Mouse (Mus musculus): ENCODE measurements around the gene Milr1.
"Not testable (repeated sequence)": the region's sequence is repeated elsewhere in the genome, so short reads cannot be mapped to it uniquely, and the experiment has no call there.

The Milr1 gene

GRCm38 (mm10) chr11:106730714-106731113, 20.3 kb upstream of the Milr1 start:
- in situ Hi-C loops (cut with MboI, MseI), result no loop called here

GRCm38 (mm10) chr11:106736614-106737013, 14.4 kb upstream of the Milr1 start:
- in situ Hi-C loops (cut with MboI, MseI), result no loop called here

DNA sequence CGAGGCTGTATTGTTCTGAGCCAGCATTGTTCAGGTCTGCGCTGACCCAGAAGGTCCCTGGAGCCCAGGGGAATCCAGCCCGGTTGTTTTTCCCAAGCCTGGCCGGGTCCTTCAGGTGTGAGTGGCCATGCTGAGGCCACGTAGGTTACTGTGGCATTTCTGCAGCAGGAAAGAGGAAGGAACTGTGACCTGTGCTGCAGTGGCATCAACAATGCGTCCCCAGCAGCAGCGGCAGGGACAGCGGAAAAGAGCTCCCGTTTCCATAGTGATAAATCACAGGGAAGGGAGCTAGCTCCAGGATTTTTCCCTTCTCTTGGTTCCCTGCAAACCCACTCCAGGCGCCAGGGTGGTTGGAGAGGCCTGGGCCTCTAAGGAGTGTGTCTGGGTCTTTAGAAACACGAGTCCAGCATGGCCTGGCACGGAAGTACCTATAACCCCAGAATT, 13.8 kb upstream of the Milr1 start:
- in situ Hi-C loops (cut with MboI, MseI), result no loop called here

GRCm38 (mm10) chr11:106739116-106739515, 11.9 kb upstream of the Milr1 start:
- in situ Hi-C loops (cut with MboI, MseI), result no loop called here

DNA sequence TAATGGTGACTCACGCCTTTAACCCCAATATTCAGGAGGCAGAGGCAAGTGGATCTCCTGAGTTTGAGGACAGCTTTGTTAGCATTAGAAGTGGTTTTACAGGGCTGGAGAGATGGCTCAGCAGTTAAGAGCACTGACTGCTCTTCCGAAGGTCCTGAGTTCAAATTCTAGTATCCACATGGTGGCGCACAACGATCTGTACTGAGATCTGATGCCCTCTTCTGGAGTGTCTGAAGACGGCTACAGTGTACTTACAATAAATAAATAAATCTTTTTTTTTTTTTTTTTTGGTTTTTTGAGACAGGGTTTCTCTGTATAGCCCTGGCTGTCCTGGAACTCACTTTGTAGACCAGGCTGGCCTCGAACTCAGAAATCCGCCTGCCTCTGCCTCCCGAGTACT, 10.3 kb upstream of the Milr1 start:
- in situ Hi-C loops (cut with MboI, MseI), result loop anchor here (5.0 kb wide), 1 partner anchor 93 kb away; no protein-coding TSS in a partner anchor

DNA sequence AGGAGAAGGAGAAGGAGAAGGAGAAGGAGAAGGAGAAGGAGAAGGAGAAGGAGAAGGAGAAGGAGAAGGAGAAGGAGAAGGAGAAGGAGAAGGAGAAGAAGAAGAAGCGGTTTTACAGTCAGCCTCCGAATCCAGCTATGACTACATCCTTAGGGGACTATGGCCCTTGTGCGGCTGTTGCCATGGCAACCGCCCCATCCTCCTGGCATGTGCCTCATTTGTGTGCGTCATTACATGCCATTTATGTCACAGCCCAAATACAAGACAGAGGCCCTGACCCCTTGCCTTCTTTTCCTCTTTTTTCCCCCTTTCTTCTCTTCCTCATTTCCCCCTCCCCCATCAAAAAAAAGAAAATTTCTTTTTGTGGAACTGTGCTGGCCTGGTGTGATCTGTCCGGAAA, 9.8 kb upstream of the Milr1 start:
- in situ Hi-C loops (cut with MboI, MseI), result loop anchor here (5.0 kb wide), 1 partner anchor 94 kb away; no protein-coding TSS in a partner anchor

DNA sequence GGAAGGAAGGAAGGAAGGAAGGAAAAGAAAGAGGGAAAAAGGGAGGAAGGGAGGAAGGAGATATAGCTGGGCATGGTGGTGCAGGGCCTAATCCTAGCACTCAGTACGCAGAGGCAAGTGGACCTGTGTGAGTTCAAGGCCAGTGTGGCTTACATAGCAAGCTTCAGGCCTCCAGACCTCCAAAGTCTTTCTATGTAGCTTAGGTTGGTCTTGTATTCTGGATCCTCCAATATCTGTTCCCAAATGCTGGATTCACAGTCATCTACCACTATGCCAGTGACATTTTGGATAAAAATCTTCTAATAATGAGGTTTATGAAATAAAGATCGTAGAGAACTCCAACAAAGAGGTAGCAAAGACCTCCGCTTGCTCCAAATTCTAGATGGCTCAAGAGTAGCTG, 9.2 kb upstream of the Milr1 start:
- in situ Hi-C loops (cut with MboI, MseI), result loop anchor here (5.0 kb wide), 1 partner anchor 95 kb away; no protein-coding TSS in a partner anchor

- in situ Hi-C loops (cut with MboI, MseI), result loop anchor here (5.0 kb wide), 1 partner anchor 95 kb away; no protein-coding TSS in a partner anchor
Observed at GRCm38 (mm10) chr11:106742388-106742841, 8.6 kb upstream of the Milr1 start.

DNA sequence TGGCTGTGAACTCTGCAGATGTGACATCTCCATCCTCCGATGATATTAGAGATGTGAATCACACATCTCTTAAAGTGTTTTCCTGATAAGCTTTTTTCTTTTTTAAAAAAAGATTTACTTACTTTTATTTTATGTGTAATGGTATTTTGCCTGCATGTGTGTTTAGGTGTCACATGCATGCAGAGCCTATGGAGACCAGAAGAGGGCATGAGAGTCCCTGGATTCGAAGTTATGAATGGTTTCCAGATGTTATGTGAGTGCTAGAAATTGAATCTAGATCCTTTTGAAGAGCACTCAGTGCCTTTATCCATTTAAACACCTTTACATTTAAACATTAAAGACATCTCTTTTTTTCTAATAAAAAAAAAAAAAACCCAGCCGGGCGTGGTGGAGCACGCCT, 6.1 kb upstream of the Milr1 start:
- in situ Hi-C loops (cut with MboI, MseI), result loop anchor here (5.0 kb wide), 1 partner anchor 98 kb away; no protein-coding TSS in a partner anchor

- in situ Hi-C loops (cut with MboI, MseI), result not testable (repeated sequence)
Observed at GRCm38 (mm10) chr11:106749557-106750120, 1.4 kb upstream of the Milr1 start.

GRCm38 (mm10) chr11:106750121-106750751, 790 bp upstream of the Milr1 start, which contains the start of gene Pecam1:
TSS of gene Pecam1 (minus strand) at chr11:106750628.
- in situ Hi-C loops (cut with MboI, MseI), result no loop called here

- in situ Hi-C loops (cut with MboI, MseI), result no loop called here
Observed at GRCm38 (mm10) chr11:106752103-106752502, 1.1 kb downstream of the Milr1 start.

DNA sequence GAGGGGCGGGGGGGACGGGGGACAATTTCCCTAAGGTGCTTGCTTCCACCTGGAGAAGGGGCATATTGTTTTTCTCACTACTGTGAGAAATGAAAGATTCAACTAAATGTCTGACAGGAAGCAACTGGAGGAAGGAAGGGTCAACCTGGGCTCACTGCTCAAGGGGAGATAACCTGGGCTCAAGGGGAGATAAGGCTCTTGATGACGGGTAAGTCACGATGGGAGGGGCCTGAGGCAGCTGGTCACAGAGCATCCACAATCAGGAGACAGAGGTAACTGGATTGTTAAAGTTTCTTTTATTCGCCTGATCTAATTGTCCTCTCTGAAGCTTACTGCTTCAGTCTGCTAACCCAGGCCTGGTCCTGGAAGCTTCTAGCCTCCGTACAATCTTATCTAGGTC, 2.3 kb downstream of the Milr1 start:
- in situ Hi-C loops (cut with MboI, MseI), result no loop called here

DNA sequence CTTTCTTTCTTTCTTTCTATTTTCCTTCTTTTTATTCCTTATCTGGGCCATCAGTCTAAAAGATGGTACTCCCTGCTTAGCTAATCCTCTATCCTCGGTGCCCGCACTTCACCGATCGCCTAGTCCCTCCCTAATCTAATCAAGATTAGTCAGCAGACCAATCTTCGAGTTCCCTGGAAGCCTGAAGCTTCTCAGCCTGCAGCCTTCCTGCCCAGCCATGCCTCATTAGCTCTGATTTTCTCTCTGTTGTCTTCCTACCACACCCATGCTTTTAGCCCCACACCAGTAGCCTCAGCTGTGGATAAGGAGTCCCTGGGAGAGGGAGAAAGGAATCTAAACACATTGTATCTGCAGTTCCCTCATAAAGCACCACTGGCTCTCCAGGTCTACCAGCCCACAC, 4.6 kb downstream of the Milr1 start:
- in situ Hi-C loops (cut with MboI, MseI), result no loop called here

DNA sequence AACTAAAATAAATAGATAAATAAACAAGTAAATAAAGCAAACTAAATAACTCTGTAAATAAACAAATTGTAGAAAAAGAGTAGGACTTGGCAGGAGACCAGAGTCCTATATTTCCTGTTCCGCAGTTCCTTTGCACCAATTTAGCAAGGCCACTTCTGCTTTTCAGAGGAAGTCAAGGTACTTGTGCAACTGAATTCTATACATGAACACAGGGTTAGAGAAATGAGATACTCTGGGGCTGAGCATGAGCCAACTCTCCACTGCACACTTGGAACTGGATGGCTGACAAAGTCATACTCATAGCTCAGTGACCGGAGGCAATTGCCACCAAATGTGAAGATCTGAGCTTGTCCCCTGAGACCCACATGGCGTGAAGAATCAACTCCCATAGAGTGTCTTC, 8.0 kb downstream of the Milr1 start:
- in situ Hi-C loops (cut with MboI, MseI), result no loop called here

DNA sequence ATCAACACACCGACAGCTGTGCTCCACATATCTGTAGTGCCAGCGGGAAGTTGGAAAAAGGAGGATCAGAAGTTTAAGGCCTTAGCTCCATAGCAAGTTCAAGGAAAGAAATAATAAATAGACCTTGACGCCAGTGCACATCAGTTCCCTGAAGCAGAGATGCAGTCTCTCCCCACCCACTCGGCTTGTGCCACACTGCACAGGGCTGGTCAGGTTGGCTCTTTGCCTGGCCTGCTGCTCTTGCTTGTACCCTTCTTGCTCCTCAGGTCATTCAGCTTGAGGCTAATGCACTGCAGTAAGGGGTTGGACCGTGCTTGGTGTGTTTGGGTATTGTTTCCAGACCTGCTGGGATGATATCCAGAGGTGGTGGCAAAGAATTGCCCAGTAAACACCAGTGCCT, 9.5 kb downstream of the Milr1 start:
- in situ Hi-C loops (cut with MboI, MseI), result loop anchor here in 1 of 2 experiments (10.0 kb wide), 1 partner anchor 346 kb away; no protein-coding TSS in a partner anchor

DNA sequence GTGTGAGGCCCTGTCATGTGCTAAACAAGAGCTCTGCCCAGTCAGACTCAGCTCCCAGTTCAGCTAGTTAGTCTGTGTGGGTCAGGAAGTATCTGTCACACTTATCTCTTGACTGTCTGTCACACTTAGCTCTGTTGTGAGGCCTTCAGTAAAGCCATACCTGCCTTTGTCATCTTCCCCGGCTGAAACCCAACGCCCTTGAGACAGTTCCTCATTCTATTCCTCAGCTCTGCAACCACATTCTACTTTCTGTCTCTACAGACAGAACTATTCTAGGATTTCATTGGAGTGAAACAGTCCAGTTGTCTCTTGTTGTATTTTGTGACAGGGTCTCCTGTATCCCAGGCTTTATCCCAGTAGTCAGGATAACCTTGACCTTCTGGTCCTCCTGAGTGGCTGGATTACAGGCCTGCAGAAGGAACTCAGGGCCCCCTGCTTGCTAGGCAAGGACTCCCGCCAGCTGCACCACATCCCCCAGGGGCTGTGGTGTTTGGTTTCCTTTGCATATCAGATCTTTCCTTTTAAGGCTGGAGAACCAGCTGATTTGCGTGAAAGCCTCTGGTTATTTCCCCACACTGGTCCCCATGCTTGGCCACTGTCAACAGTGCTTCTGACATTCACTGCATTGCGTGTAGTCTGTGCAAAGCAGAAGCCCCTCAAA, 11.2 kb downstream of the Milr1 start:
- in situ Hi-C loops (cut with MboI, MseI), result loop anchor here in 1 of 2 experiments (10.0 kb wide), 1 partner anchor 347 kb away; no protein-coding TSS in a partner anchor

GRCm38 (mm10) chr11:106762800-106763185, 11.8 kb downstream of the Milr1 start:
- in situ Hi-C loops (cut with MboI, MseI), result loop anchor here in 1 of 2 experiments (10.0 kb wide), 1 partner anchor 348 kb away; no protein-coding TSS in a partner anchor

- in situ Hi-C loops (cut with MboI, MseI), result loop anchor here in 1 of 2 experiments (10.0 kb wide), 1 partner anchor 352 kb away; no protein-coding TSS in a partner anchor
Observed at GRCm38 (mm10) chr11:106766611-106767162, 15.7 kb downstream of the Milr1 start.

GRCm38 (mm10) chr11:106767516-106767915, 16.5 kb downstream of the Milr1 start:
- in situ Hi-C loops (cut with MboI, MseI), result loop anchor here in 1 of 2 experiments (10.0 kb wide), 1 partner anchor 353 kb away; no protein-coding TSS in a partner anchor

GRCm38 (mm10) chr11:106770195-106770974, 19.4 kb downstream of the Milr1 start:
- in situ Hi-C loops (cut with MboI, MseI), result no loop called here

Measured in T-helper 17 cell (primary cell).